Mouse (Mus musculus): ENCODE results near the gene Lect2. TPM values are rescaled to one million over a fixed set of nuclear protein-coding genes. Genes with fewer than 3 reads are reported as not detected.

Gene Lect2
- polyA plus RNA-seq, 2 experiments, result not detected

DNA sequence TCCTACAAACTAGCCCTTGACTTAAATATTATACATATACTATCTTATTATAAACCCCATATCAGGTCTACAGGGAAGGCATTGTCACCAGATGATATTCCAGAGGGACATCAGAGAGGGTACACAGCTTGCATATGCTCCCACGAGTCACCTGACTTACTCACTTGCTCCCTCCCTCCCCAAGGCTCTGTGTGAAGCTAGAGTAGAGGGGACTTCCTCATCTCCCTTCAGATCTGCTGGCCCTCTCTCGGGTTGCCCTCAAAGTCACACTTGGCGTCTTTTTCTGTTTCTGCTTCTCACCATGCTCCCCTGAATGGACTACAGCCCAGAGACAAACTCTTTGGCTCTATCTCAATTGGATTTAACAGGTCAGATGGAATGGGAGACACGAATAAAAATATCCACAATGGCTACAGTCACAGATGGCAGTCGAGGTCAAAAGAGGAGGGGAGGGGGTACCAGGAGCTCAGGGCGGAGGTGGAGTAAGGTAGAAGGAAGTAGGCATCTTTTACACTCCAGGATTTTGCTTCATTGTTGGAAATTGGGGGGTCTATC, 46.4 kb downstream of the Lect2 start:
- no peaks in the 10 kb centered on the region for H3K36me3 ChIP-seq (ENCODE audit: control insufficient read depth, insufficient read depth, low read length)
- no peaks in the 10 kb centered on the region for H3K9me3 ChIP-seq (ENCODE audit: control insufficient read depth, low read length)
- H3K4me1 ChIP-seq (ENCODE audit: control insufficient read depth, insufficient read depth, low read length), result no peaks in the 10 kb centered on the region
- ATAC-seq (ENCODE audit: low FRiP score, low read depth), result no peak
- H3K4me2 ChIP-seq (replicated peaks; ENCODE audit: low read depth, low read length, severe bottlenecking), result no peak overlapping the region
- no peak overlapping the region for H3K9ac ChIP-seq (ENCODE audit: low read depth, low read length, severe bottlenecking)
- no peak for TF ChIP-seq POLR2A (IDR thresholded peaks at IDR 0.05; ENCODE audit: borderline replicate concordance, extremely low read depth, insufficient read depth, insufficient read length)
- DNase-seq (ENCODE audit: low spot score), result no peak
- no peak overlapping the region for H3K27ac ChIP-seq (replicated peaks; ENCODE audit: low read depth, low read length)
- H3K4me3 ChIP-seq (replicated peaks; ENCODE audit: low read length), result no peak overlapping the region
- 68% methylated on average over 6 of the region's 6 CpGs for WGBS
- H3K27me3 ChIP-seq (ENCODE audit: control insufficient read depth, insufficient read depth, low read length), result no peaks in the 10 kb centered on the region

GRCm38 (mm10) chr13:56500636-56501035, 47.7 kb downstream of the Lect2 start:
- H3K4me2 ChIP-seq (replicated peaks; ENCODE audit: low read depth, low read length, severe bottlenecking), result no peak overlapping the region
- H3K27me3 ChIP-seq (ENCODE audit: control insufficient read depth, insufficient read depth, low read length), result no peaks in the 10 kb centered on the region
- no peak for ATAC-seq (ENCODE audit: low FRiP score, low read depth)
- H3K9me3 ChIP-seq (ENCODE audit: control insufficient read depth, low read length), result no peaks in the 10 kb centered on the region
- no peak overlapping the region for H3K4me3 ChIP-seq (replicated peaks; ENCODE audit: low read length)
- no peaks in the 10 kb centered on the region for H3K4me1 ChIP-seq (ENCODE audit: control insufficient read depth, insufficient read depth, low read length)
- TF ChIP-seq POLR2A (IDR thresholded peaks at IDR 0.05; ENCODE audit: borderline replicate concordance, extremely low read depth, insufficient read depth, insufficient read length), result no peak
- no peak for DNase-seq (ENCODE audit: low spot score)
- H3K27ac ChIP-seq (replicated peaks; ENCODE audit: low read depth, low read length), result no peak overlapping the region
- H3K9ac ChIP-seq (ENCODE audit: low read depth, low read length, severe bottlenecking), result no peak overlapping the region
- no peaks in the 10 kb centered on the region for H3K36me3 ChIP-seq (ENCODE audit: control insufficient read depth, insufficient read depth, low read length)
- 88% methylated on average over 8 of the region's 8 CpGs for WGBS

DNA sequence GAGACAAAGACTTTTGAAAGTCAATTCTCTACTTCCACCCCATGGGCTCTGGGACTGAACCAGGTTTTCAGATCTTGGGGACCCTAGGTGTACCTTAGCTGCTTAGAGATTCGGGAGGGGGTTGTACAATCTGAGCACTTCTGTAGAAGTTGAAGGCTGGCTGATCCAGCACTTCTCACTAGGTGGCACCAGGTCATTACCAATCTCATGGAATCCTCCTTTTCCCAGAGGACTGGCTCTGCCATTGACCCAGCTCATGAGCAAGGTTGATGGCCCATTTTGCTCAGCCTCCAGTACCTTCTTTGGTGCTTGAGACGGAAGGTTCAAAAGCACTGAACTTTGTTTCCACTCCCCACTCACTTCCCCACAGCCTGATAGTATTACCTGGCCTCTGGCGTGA, 48.2 kb downstream of the Lect2 start:
- TF ChIP-seq POLR2A (IDR thresholded peaks at IDR 0.05; ENCODE audit: borderline replicate concordance, extremely low read depth, insufficient read depth, insufficient read length), result no peak
- Histone ChIP-seq H3K4me2 (replicated peaks; ENCODE audit: low read depth, low read length, severe bottlenecking) (no peak overlapping the region), H3K27ac (replicated peaks; ENCODE audit: low read depth, low read length) (no peak overlapping the region), H3K27me3 (ENCODE audit: control insufficient read depth, insufficient read depth, low read length) (no peaks in the 10 kb centered on the region), H3K9me3 (ENCODE audit: control insufficient read depth, low read length) (no peaks in the 10 kb centered on the region), H3K9ac (ENCODE audit: low read depth, low read length, severe bottlenecking) (no peak overlapping the region), H3K4me3 (replicated peaks; ENCODE audit: low read length) (no peak overlapping the region), H3K4me1 (ENCODE audit: control insufficient read depth, insufficient read depth, low read length) (no peaks in the 10 kb centered on the region), H3K36me3 (ENCODE audit: control insufficient read depth, insufficient read depth, low read length) (no peaks in the 10 kb centered on the region)
- 68% methylated on average over 3 of the region's 3 CpGs for WGBS
- DNase-seq (ENCODE audit: low spot score), result no peak
- ATAC-seq (ENCODE audit: low FRiP score, low read depth), result no peak

DNA sequence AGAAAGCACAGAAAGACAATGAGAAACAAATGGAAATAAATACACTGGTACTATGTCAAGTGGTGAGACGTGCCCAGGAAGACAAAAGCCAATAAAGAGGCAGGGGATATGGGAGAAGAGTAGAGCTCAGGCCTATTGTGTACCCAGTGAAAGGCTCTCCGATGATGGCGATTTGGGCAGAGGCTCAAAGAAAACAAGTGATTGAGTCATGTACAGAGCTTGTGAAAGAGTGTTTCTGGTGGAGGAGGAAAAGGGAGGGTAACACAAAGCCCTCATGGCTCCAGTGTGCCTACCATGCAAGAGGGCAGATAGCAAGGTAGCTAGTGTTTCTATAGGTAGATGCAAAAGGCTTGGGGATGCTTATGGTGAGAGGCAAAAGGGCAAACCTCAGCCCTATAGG, 53.9 kb downstream of the Lect2 start:
- WGBS, result 72% methylated on average over 3 of the region's 3 CpGs
- Histone ChIP-seq H3K27me3 (ENCODE audit: control insufficient read depth, insufficient read depth, low read length) (no peaks in the 10 kb centered on the region), H3K4me1 (ENCODE audit: control insufficient read depth, insufficient read depth, low read length) (no peaks in the 10 kb centered on the region), H3K4me3 (replicated peaks; ENCODE audit: low read length) (no peak overlapping the region), H3K27ac (replicated peaks; ENCODE audit: low read depth, low read length) (no peak overlapping the region), H3K9ac (ENCODE audit: low read depth, low read length, severe bottlenecking) (no peak overlapping the region), H3K9me3 (ENCODE audit: control insufficient read depth, low read length) (no peaks in the 10 kb centered on the region), H3K4me2 (replicated peaks; ENCODE audit: low read depth, low read length, severe bottlenecking) (no peak overlapping the region), H3K36me3 (ENCODE audit: control insufficient read depth, insufficient read depth, low read length) (no peaks in the 10 kb centered on the region)
- ATAC-seq (ENCODE audit: low FRiP score, low read depth), result no peak
- DNase-seq (ENCODE audit: low spot score), result no peak
- TF ChIP-seq POLR2A (IDR thresholded peaks at IDR 0.05; ENCODE audit: borderline replicate concordance, extremely low read depth, insufficient read depth, insufficient read length), result no peak

Other genes with a start within 250 kb of the Lect2 start
- gene Gm3045, start 121.9 kb downstream of the Lect2 start, polyA plus RNA-seq (2012; rRNA removed), result 0.04 and 0.10 TPM in 2 replicates
- gene Gm3045, start 121.9 kb downstream of the Lect2 start, polyA plus RNA-seq (2014; fragmentation: Nextera tagmentation; extraction: Ambion mirVana), result not detected in 2 replicates
- gene Slc25a48, start 110.1 kb downstream of the Lect2 start, polyA plus RNA-seq (2012; rRNA removed), result 0.69 and 0.74 TPM in 2 replicates
- 0.44 and 0.77 TPM in 2 replicates for gene Slc25a48, start 110.1 kb downstream of the Lect2 start, polyA plus RNA-seq (2014; fragmentation: Nextera tagmentation; extraction: Ambion mirVana)
- gene Il9, start 66.3 kb downstream of the Lect2 start, polyA plus RNA-seq (2012; rRNA removed), result not detected in 2 replicates
- gene Il9, start 66.3 kb downstream of the Lect2 start, polyA plus RNA-seq (2014; fragmentation: Nextera tagmentation; extraction: Ambion mirVana), result not detected in 2 replicates
- 3.0 and 3.2 TPM in 2 replicates for gene Fbxl21, start 26.0 kb downstream of the Lect2 start, polyA plus RNA-seq (2012; rRNA removed)
- 2.8 and 3.7 TPM in 2 replicates for gene Fbxl21, start 26.0 kb downstream of the Lect2 start, polyA plus RNA-seq (2014; fragmentation: Nextera tagmentation; extraction: Ambion mirVana)
- gene Tgfbi, start 61.0 kb upstream of the Lect2 start, polyA plus RNA-seq (2012; rRNA removed), result 146 and 183 TPM in 2 replicates
- 99.3 and 128 TPM in 2 replicates for gene Tgfbi, start 61.0 kb upstream of the Lect2 start, polyA plus RNA-seq (2014; fragmentation: Nextera tagmentation; extraction: Ambion mirVana)
- 58.5 and 78.3 TPM in 2 replicates for gene Smad5, start 154.5 kb upstream of the Lect2 start, polyA plus RNA-seq (2012; rRNA removed)
- 48.2 and 57.2 TPM in 2 replicates for gene Smad5, start 154.5 kb upstream of the Lect2 start, polyA plus RNA-seq (2014; fragmentation: Nextera tagmentation; extraction: Ambion mirVana)
- 0.65 and 0.69 TPM in 2 replicates for gene Gm45623, start 205.3 kb upstream of the Lect2 start, polyA plus RNA-seq (2012; rRNA removed)
- 0.66 and 1.0 TPM in 2 replicates for gene Gm45623, start 205.3 kb upstream of the Lect2 start, polyA plus RNA-seq (2014; fragmentation: Nextera tagmentation; extraction: Ambion mirVana)

Data from limb, embryonic 14.5 days (tissue).